Mouse (Mus musculus) MEL (cell line): ENCODE results near the gene Tnfaip6. TPM values are rescaled to one million over a fixed set of nuclear protein-coding genes. Genes with fewer than 3 reads are reported as not detected.

Experiments used
- DNase-seq: peaks from one replicate; pipeline ENCODE4 v3.0.0; 2011; ENCODE audit warnings: low read depth, low spot score
- H3K27ac ChIP-seq: 2 replicates; pipeline ENCODE4 v1.5.1; 2012; ENCODE audit warnings: low read depth, mild to moderate bottlenecking, control low read depth, low read length, moderate library complexity; ENCODE audit not compliant: control insufficient read depth
- H3K27me3 ChIP-seq, 2 experiments: fragments of 150-350 bp in 1 of 2; sonication (generic) in 1 of 2; 2 replicates each; pipeline ENCODE4 v1.6.1; 2012; ENCODE audit warnings: low read length in 2 of 2, mild to moderate bottlenecking in 2 of 2, improper control_type of control experiment in 1 of 2, moderate library complexity in 1 of 2; ENCODE audit not compliant: insufficient read depth in 2 of 2, control insufficient read depth in 1 of 2
- H3K36me3 ChIP-seq, 2 experiments: 2 replicates each; pipeline ENCODE4 v1.6.1; 2012 to 2014; ENCODE audit warnings: low read length in 2 of 2, improper control_type of control experiment in 1 of 2, inconsistent platforms in 1 of 2, mild to moderate bottlenecking in 1 of 2; ENCODE audit not compliant: insufficient read depth in 2 of 2, control insufficient read depth in 1 of 2
- H3K4me1 ChIP-seq, 2 experiments: fragments of 150-350 bp in 1 of 2; sonication (generic) in 1 of 2; 2 replicates each; pipeline ENCODE4 v1.6.1; 2012; ENCODE audit warnings: low read length in 2 of 2, improper control_type of control experiment in 1 of 2, mild to moderate bottlenecking in 1 of 2; ENCODE audit not compliant: insufficient read depth in 2 of 2, control insufficient read depth in 1 of 2
- H3K4me3 ChIP-seq, 2 experiments: fragments of 150-350 bp in 1 of 2; sonication (generic) in 1 of 2; 2 replicates each; pipeline ENCODE4 v1.5.1; 2012; ENCODE audit warnings: low read depth in 2 of 2, low read length in 2 of 2, mild to moderate bottlenecking in 2 of 2, moderate library complexity in 2 of 2, control low read depth in 1 of 2, improper control_type of control experiment in 1 of 2; ENCODE audit not compliant: control insufficient read depth in 1 of 2, insufficient read depth in 1 of 2
- H3K79me2 ChIP-seq: 2 replicates; pipeline ENCODE4 v1.6.1; 2012; ENCODE audit warnings: mild to moderate bottlenecking, low read length, moderate library complexity; ENCODE audit not compliant: control insufficient read depth, poor library complexity, insufficient read depth
- H3K9ac ChIP-seq: 2 replicates; pipeline ENCODE4 v1.6.1; 2012; ENCODE audit warnings: low read depth, mild to moderate bottlenecking, control low read depth, low read length, moderate library complexity; ENCODE audit not compliant: control insufficient read depth, poor library complexity, severe bottlenecking
- H3K9me3 ChIP-seq: fragments of 150-350 bp; sonication (generic); replicated peaks from 2 replicates; pipeline ENCODE4 v1.6.1; 2012; ENCODE audit warnings: mild to moderate bottlenecking, low read length, improper control_type of control experiment, moderate library complexity; ENCODE audit not compliant: insufficient read depth
- CTCF ChIP-seq, 3 experiments: IDR thresholded peaks in 2 of 3; conservative IDR thresholded peaks in 1 of 3; 2 replicates each; pipeline ENCODE4 v1.5.1; 2011 to 2012; ENCODE audit warnings: low read length in 3 of 3, low read depth in 2 of 3, mild to moderate bottlenecking in 2 of 3, improper control_type of control experiment in 1 of 3, inconsistent platforms in 1 of 3, mixed read lengths in 1 of 3, moderate library complexity in 1 of 3; ENCODE audit not compliant: control insufficient read depth in 1 of 3, insufficient read depth in 1 of 3, poor library complexity in 1 of 3, severe bottlenecking in 1 of 3
- EP300 ChIP-seq, 2 experiments: IDR thresholded peaks; 2 replicates each; pipeline ENCODE4 v1.6.1; 2011; ENCODE audit warnings: improper control_type of control experiment in 2 of 2, low read length in 2 of 2, low read depth in 1 of 2, mild to moderate bottlenecking in 1 of 2
- GABPA ChIP-seq: IDR thresholded peaks from 2 replicates; pipeline ENCODE4 v1.6.1; 2012; ENCODE audit warnings: low read depth, mild to moderate bottlenecking, inconsistent platforms, low read length, improper control_type of control experiment, moderate library complexity
- HCFC1 ChIP-seq: IDR thresholded peaks from 2 replicates; pipeline ENCODE4 v1.6.1; 2012; ENCODE audit warnings: low read depth, mild to moderate bottlenecking, inconsistent platforms, low read length, improper control_type of control experiment, moderate library complexity
- JUND ChIP-seq: IDR thresholded peaks from 2 replicates; pipeline ENCODE4 v1.6.1; 2011; ENCODE audit warnings: low read depth, mild to moderate bottlenecking, improper control_type of control experiment, low read length
- MAX ChIP-seq: IDR thresholded peaks from 2 replicates; pipeline ENCODE4 v1.6.1; 2011; ENCODE audit warnings: low read length, improper control_type of control experiment
- MAZ ChIP-seq: IDR thresholded peaks from 2 replicates; pipeline ENCODE4 v1.6.1; 2012; ENCODE audit warnings: low read depth, mild to moderate bottlenecking, inconsistent platforms, low read length, improper control_type of control experiment
- MXI1 ChIP-seq: IDR thresholded peaks from 2 replicates; pipeline ENCODE4 v1.6.1; 2011; ENCODE audit warnings: mild to moderate bottlenecking, low read depth, low read length, improper control_type of control experiment
- MYB ChIP-seq: IDR thresholded peaks from 2 replicates; pipeline ENCODE4 v1.6.1; 2011; ENCODE audit warnings: mild to moderate bottlenecking, low read depth, low read length, improper control_type of control experiment
- NELFE ChIP-seq: IDR thresholded peaks from 2 replicates; pipeline ENCODE4 v1.6.1; 2011; ENCODE audit warnings: low read depth, low read length, improper control_type of control experiment
- SMC3 ChIP-seq: IDR thresholded peaks from 2 replicates; pipeline ENCODE4 v1.6.1; 2011; ENCODE audit warnings: low read depth, low read length, improper control_type of control experiment
- TAL1 ChIP-seq: IDR thresholded peaks from 2 replicates; pipeline ENCODE4 v1.6.1; 2012; ENCODE audit warnings: mild to moderate bottlenecking, inconsistent platforms, low read length, moderate library complexity, mixed read lengths
- TBP ChIP-seq: IDR thresholded peaks from 2 replicates; pipeline ENCODE4 v1.8.0; 2011; ENCODE audit warnings: low read depth, low read length, improper control_type of control experiment
- USF1 ChIP-seq: IDR thresholded peaks from 2 replicates; pipeline ENCODE4 v1.6.1; 2014; ENCODE audit warnings: low read depth, mild to moderate bottlenecking, inconsistent platforms, low read length, improper control_type of control experiment, moderate library complexity
- ZC3H11A ChIP-seq: IDR thresholded peaks from 2 replicates; pipeline ENCODE4 v1.6.1; 2012; ENCODE audit warnings: low read depth, mild to moderate bottlenecking, inconsistent platforms, low read length, improper control_type of control experiment
- ZMIZ1 ChIP-seq: IDR thresholded peaks from 2 replicates; pipeline ENCODE4 v1.6.1; 2012; ENCODE audit warnings: low read depth, mild to moderate bottlenecking, inconsistent platforms, low read length, improper control_type of control experiment, moderate library complexity
- ZNF384 ChIP-seq: IDR thresholded peaks from 2 replicates; pipeline ENCODE4 v1.6.1; 2012; ENCODE audit warnings: low read depth, mild to moderate bottlenecking, inconsistent platforms, low read length, improper control_type of control experiment
- polyA plus RNA-seq, 2 experiments: library from polyadenylated mRNA; stranded (reverse) in 1 of 2; unstranded in 1 of 2; fragments of >175 nt in 1 of 2; fragments of >200 nt in 1 of 2; gene quantifications; 2 replicates each; pipeline versions ENCODE4 v1.2.1 to v1.2.4; 2012; ENCODE audit warnings: low replicate concordance in 2 of 2, low read depth in 1 of 2; ENCODE audit not compliant: insufficient read length in 2 of 2, insufficient read depth in 1 of 2, missing spikeins in 1 of 2
- total RNA-seq: library from RNA; depleted of rRNA; stranded (reverse); fragments of 300-350 nt; gene quantifications from 2 replicates; pipeline ENCODE4 v1.2.3, GENCODE M21; 2012; rRNA removed

Tnfaip6 gene
- total RNA-seq (not detected in 2 replicates), polyA plus RNA-seq (not detected)

DNA sequence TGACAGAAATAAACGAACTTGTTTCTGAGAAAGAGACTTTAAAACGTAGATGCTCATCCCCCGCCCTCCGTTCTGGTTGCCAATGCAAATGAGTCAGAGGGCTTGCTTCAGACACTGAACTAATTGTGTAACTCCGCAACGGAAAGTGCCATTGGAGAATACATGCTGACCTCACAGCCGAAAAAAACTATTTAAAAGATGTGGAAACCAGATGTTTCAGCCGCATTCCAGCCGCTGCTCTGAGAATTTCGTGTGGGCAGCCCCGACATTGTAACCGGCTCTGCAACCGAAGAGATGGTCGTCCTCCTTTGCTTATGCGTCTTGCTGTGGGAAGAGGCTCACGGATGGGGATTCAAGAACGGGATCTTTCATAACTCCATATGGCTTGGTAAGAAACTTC, at the start of gene Tnfaip6:
Gene Tnfaip6 (plus strand): TSS at position 128 of the 400 bp plus-strand sequence.
- no peak for TF ChIP-seq ZNF384
- TF ChIP-seq, all 39 proteins: peak for 0
- H3K4me1 ChIP-seq = no peaks in the 10 kb centered on the region
- H3K79me2 ChIP-seq = no peaks in the 10 kb centered on the region
- no peak for DNase-seq
- H3K27me3 ChIP-seq = peaks cover 7 to 11% of the 10 kb centered on the region in 2 experiments; a peak in 3 of 4 replicates
- no peak within 1 kb of the TSS for H3K4me3 ChIP-seq
- no peaks in the 10 kb centered on the region for H3K36me3 ChIP-seq
- no peaks in the 10 kb centered on the region for H3K9me3 ChIP-seq
- no peak within 1 kb of the TSS for H3K9ac ChIP-seq
- H3K27ac ChIP-seq = no peak within 1 kb of the TSS

- Histone ChIP-seq H3K9me3 (no peaks in the 10 kb centered on the region), H3K27ac (no peak overlapping the region), H3K27me3 (peaks cover 5 to 9% of the 10 kb centered on the region in 2 experiments; a peak in 3 of 4 replicates), H3K4me3 (no peak overlapping the region), H3K36me3 (no peaks in the 10 kb centered on the region), H3K79me2 (no peaks in the 10 kb centered on the region), H3K4me1 (no peaks in the 10 kb centered on the region), H3K9ac (no peak overlapping the region)
- no peak for DNase-seq
- TF ChIP-seq GABPA (no peak), TBP (no peak), NELFE (no peak), MYB (no peak), USF1 (no peak), CTCF (IDR thresholded peaks at IDR 0.05 in 2 of 3, conservative IDR thresholded peaks at IDR 0.05 in 1 of 3; ENCODE audit: control insufficient read depth in 1 of 3, insufficient read depth in 1 of 3, low read depth in 2 of 3, low read length in 3 of 3, poor library complexity in 1 of 3, severe bottlenecking in 1 of 3) (no peak), SMC3 (no peak), ZC3H11A (no peak), ZMIZ1 (no peak), EP300 (IDR thresholded peaks at IDR 0.05; ENCODE audit: low read depth in 1 of 2, low read length in 2 of 2) (no peak), HCFC1 (no peak), MXI1 (no peak), JUND (no peak), MAZ (no peak), TAL1 (no peak), MAX (no peak)
Measured at GRCm38 (mm10) chr2:51989559-51989958, 48.2 kb upstream of the Tnfaip6 start.
